Mouse (Mus musculus) cerebellum, adult (tissue): ENCODE results near the gene Shoc2.

Experiments
- ATAC-seq: cut with Nextera tagmentation; 2 replicates; pipeline ENCODE4 v1.9.2; 2017; ENCODE audit warnings: mild to moderate bottlenecking, moderate library complexity, mixed read lengths; ENCODE audit not compliant: insufficient number of reproducible peaks, low FRiP score, low TSS enrichment

The Shoc2 gene

GRCm38 (mm10) chr19:54014999-54015398 lies 70.9 kb downstream of the Shoc2 start:
- no peak for ATAC-seq

- no peak for ATAC-seq
These were observed 71.4 kb downstream of the Shoc2 start for GRCm38 (mm10) chr19:54015503-54015902.

GRCm38 (mm10) chr19:54035100-54035499 lies 91.0 kb downstream of the Shoc2 start:
- ATAC-seq, result no peak

GRCm38 (mm10) chr19:54039441-54039840 lies 95.3 kb downstream of the Shoc2 start:
- no peak for ATAC-seq

GRCm38 (mm10) chr19:54040356-54041028 lies 96.4 kb downstream of the Shoc2 start:
- no peak for ATAC-seq

- ATAC-seq, result no peak
These were observed 96.9 kb downstream of the Shoc2 start for GRCm38 (mm10) chr19:54041029-54041367.

- no peak for ATAC-seq
These were observed 99.7 kb downstream of the Shoc2 start, which contains the start of gene Adra2a for GRCm38 (mm10) chr19:54043851-54044250. Adra2a (plus strand) TSS chr19:54044151.

- ATAC-seq, result peak; percentile 39; the same call in 1 of the 2 replicates
These were observed 100.6 kb downstream of the Shoc2 start for GRCm38 (mm10) chr19:54044507-54045371.

GRCm38 (mm10) chr19:54045412-54045811 lies 101.3 kb downstream of the Shoc2 start:
- no peak for ATAC-seq

- ATAC-seq, result no peak
These were observed 102.0 kb downstream of the Shoc2 start for GRCm38 (mm10) chr19:54045931-54046683.

GRCm38 (mm10) chr19:54046684-54047070 lies 102.6 kb downstream of the Shoc2 start:
- ATAC-seq, result no peak

GRCm38 (mm10) chr19:54047386-54048050 lies 103.4 kb downstream of the Shoc2 start:
- ATAC-seq, result no peak

GRCm38 (mm10) chr19:54048161-54048885 lies 104.2 kb downstream of the Shoc2 start:
- no peak for ATAC-seq

GRCm38 (mm10) chr19:54051651-54052050 lies 107.5 kb downstream of the Shoc2 start:
- ATAC-seq, result no peak

- ATAC-seq, result no peak
These were observed 111.7 kb downstream of the Shoc2 start for GRCm38 (mm10) chr19:54055845-54056244.

GRCm38 (mm10) chr19:54068447-54068846 lies 124.3 kb downstream of the Shoc2 start:
- ATAC-seq, result no peak

GRCm38 (mm10) chr19:54070521-54070920 lies 126.4 kb downstream of the Shoc2 start:
- no peak for ATAC-seq

GRCm38 (mm10) chr19:54072233-54072800 lies 128.2 kb downstream of the Shoc2 start:
- ATAC-seq, result no peak
